Mouse (Mus musculus) embryonic facial prominence, embryonic 10.5 days (tissue): ENCODE results near the gene Cdk8. TPM values are rescaled to one million over a fixed set of nuclear protein-coding genes. Genes with fewer than 3 reads are reported as not detected.
"Not testable (repeated sequence)": the region's sequence is repeated elsewhere in the genome, so short reads cannot be mapped to it uniquely, and the experiment has no call there.

ENCODE experiments used
- DNase-seq: peaks from one replicate; pipeline ENCODE4 v3.0.0-alpha.2; 2017; ENCODE audit warnings: low spot score
- H3K27ac ChIP-seq: fragments of 300-500 bp; sonication (generic); replicated peaks from 2 replicates; pipeline ENCODE4 v1.5.1; 2016; ENCODE audit warnings: mild to moderate bottlenecking
- H3K27me3 ChIP-seq: fragments of 300-500 bp; sonication (generic); replicated peaks from 2 replicates; pipeline ENCODE4 v1.6.1; 2016; ENCODE audit warnings: low read depth, mild to moderate bottlenecking; ENCODE audit not compliant: poor library complexity, severe bottlenecking
- H3K36me3 ChIP-seq: fragments of 300-500 bp; sonication (generic); replicated peaks from 2 replicates; pipeline ENCODE4 v1.6.1; 2016; ENCODE audit warnings: mild to moderate bottlenecking, moderate library complexity
- H3K4me1 ChIP-seq: fragments of 300-500 bp; sonication (generic); 2 replicates; pipeline ENCODE4 v1.6.1; 2016
- H3K4me3 ChIP-seq: fragments of 300-500 bp; sonication (generic); 2 replicates; pipeline ENCODE4 v1.5.1; 2016; ENCODE audit warnings: mild to moderate bottlenecking, moderate library complexity
- H3K9me3 ChIP-seq: fragments of 300-500 bp; sonication (generic); 2 replicates; pipeline ENCODE4 v1.6.1; 2016; ENCODE audit warnings: mild to moderate bottlenecking
- WGBS: fragments of 180-500 bp; shearing (Covaris S2); methylation state at CpG from one replicate; pipeline ENCODE4 v1.1.7; 2016; 5-methylcytosine and 5-hydroxymethylcytosine counted together
- polyA plus RNA-seq: library from polyadenylated mRNA; unstranded; fragments of >200 nt; fragmentation: Nextera tagmentation; extraction: Ambion mirVana; gene quantifications from 2 replicates; pipeline ENCODE4 v1.2.1, GENCODE M21; 2016

Gene Cdk8
- polyA plus RNA-seq: 25.0 and 26.6 TPM in 2 replicates

GRCm38 (mm10) chr5:146230864-146231654 lies at the start of gene Cdk8:
Gene Cdk8, plus strand, starts transcription at chr5:146231230.
- peak within 1 kb of the TSS; percentile 88 for H3K4me3 ChIP-seq
- no peaks in the 10 kb centered on the region for H3K9me3 ChIP-seq
- H3K27me3 ChIP-seq: no peaks in the 10 kb centered on the region
- peaks cover 3% of the 10 kb centered on the region; the same call in 1 of the 2 replicates for H3K36me3 ChIP-seq
- WGBS: under 1% methylated on average over 102 of the region's 102 CpGs
- peaks cover 12% of the 10 kb centered on the region for H3K4me1 ChIP-seq
- DNase-seq: peak; percentile 95
- peak within 1 kb of the TSS; percentile 94 for H3K27ac ChIP-seq

DNA sequence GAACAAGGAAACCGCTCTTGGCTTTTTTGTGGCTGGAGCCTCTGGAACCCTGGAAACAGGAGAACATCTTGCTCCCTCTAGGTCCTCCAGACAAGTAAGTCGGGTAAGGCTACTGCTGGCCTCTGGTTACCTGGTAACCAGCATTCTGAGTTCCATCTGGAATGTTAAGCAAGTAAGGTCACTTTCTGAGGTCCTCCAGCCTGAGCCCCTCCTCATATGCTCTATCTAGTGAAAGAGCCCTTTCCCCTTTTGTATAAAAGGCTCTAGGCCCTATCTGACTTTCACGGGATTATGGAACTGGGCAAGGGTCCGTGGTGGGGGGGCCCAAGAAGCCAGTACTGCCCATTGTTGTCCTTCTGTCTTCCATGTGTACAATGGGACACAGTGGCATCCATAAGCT lies 45.8 kb upstream of the Cdk8 start, which contains the start of gene 1700001J03Rik:
TSS of gene 1700001J03Rik (minus strand) at position 101 of the 400 bp plus-strand sequence.
- peaks cover 24% of the 10 kb centered on the region for H3K9me3 ChIP-seq
- 81% methylated on average over 4 of the region's 4 CpGs for WGBS
- H3K27me3 ChIP-seq: not testable (repeated sequence)

DNA sequence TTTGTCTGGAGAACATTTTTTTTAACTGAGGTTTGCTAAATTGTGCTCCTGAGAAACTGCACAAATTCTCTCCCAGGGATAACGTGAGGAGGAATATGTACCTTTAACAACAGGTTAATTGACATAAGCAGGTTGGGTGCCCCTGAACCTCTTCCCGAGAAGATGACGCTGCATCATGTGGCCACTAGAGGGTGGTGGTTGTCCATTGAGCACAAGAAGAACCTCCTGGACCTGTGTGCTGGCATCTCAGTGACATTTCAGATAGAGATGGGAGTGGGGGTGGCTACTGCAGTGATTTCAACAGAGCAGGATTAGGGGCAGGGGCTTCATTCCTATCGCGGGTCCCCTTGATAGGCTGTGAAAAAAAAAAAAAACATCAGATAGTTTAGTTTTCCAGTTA lies 43.6 kb upstream of the Cdk8 start:
- not testable (repeated sequence) for H3K27me3 ChIP-seq

More for the DNA sequence above, 45.8 kb upstream of the Cdk8 start, which contains the start of gene 1700001J03Rik:
- H3K4me1 ChIP-seq, DNase-seq, H3K36me3 ChIP-seq, H3K27ac ChIP-seq, H3K4me3 ChIP-seq: not testable (repeated sequence)

DNA sequence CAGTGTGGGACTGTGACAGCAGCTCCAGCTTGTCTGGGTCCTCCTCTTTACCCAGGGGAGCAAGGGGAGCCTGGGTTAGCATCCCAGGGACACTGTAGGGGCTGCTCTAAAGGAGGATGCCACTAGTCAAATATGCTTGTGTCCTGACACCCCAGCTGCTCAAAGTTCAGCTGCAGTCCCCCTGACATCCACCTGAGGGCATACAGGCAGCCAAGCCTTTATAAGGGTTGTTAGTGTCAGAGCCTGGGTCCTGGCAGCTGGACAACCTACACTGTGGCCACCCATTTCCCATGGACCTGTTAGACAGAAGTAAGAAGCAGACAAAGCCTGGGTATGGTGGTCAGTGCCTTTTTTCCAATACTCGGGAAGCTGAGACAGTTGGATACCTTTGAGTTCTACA lies 42.9 kb upstream of the Cdk8 start:
- no peak overlapping the region for H3K4me3 ChIP-seq
- H3K27ac ChIP-seq: no peak overlapping the region
- H3K36me3 ChIP-seq: no peaks in the 10 kb centered on the region
- no peaks in the 10 kb centered on the region for H3K4me1 ChIP-seq
- no peak for DNase-seq
- WGBS: 84% methylated on average over 1 of the region's 1 CpGs
- no peaks in the 10 kb centered on the region for H3K27me3 ChIP-seq
- H3K9me3 ChIP-seq: peaks cover 18% of the 10 kb centered on the region

More for the DNA sequence above, 43.6 kb upstream of the Cdk8 start:
- not testable (repeated sequence) for H3K27ac ChIP-seq, H3K36me3 ChIP-seq, H3K4me3 ChIP-seq, H3K4me1 ChIP-seq
- 37% methylated on average over 5 of the region's 5 CpGs for WGBS
- H3K9me3 ChIP-seq: peaks cover 18% of the 10 kb centered on the region
- peak; percentile 33 for DNase-seq

DNA sequence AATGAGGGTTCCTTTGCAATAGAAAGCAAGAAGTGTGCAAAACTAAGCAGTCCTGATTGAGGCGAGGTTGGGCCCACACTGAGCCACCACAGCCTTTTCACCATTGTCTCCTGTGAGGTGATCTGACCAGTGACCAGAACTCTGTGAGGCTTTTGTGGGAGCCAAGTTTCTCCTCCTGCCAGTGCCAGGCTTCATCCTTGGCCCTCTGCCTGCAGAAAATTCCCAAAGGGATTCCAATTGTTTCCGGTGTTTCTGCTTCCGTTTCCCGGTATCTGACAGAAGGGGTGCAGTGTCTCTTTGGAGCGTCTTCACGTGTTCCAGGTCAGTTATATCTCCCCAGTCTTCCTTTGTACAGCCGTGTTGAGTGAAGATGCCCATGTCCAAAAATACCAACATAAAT lies 42.3 kb upstream of the Cdk8 start:
- WGBS: 93% methylated on average over 7 of the region's 7 CpGs
- Histone ChIP-seq H3K9me3 (peaks cover 12% of the 10 kb centered on the region), H3K4me3 (no peak overlapping the region), H3K36me3 (no peaks in the 10 kb centered on the region), H3K27ac (no peak overlapping the region), H3K27me3 (no peaks in the 10 kb centered on the region), H3K4me1 (no peaks in the 10 kb centered on the region)
- DNase-seq: no peak

GRCm38 (mm10) chr5:146190093-146190492 lies 40.9 kb upstream of the Cdk8 start:
- peaks cover 3% of the 10 kb centered on the region; the same call in 1 of the 2 replicates for H3K9me3 ChIP-seq
- H3K27ac ChIP-seq: no peak overlapping the region
- H3K4me1 ChIP-seq: no peaks in the 10 kb centered on the region
- WGBS: 70% methylated on average over 4 of the region's 4 CpGs
- no peaks in the 10 kb centered on the region for H3K36me3 ChIP-seq
- no peak overlapping the region for H3K4me3 ChIP-seq
- no peak for DNase-seq
- H3K27me3 ChIP-seq: no peaks in the 10 kb centered on the region

DNA sequence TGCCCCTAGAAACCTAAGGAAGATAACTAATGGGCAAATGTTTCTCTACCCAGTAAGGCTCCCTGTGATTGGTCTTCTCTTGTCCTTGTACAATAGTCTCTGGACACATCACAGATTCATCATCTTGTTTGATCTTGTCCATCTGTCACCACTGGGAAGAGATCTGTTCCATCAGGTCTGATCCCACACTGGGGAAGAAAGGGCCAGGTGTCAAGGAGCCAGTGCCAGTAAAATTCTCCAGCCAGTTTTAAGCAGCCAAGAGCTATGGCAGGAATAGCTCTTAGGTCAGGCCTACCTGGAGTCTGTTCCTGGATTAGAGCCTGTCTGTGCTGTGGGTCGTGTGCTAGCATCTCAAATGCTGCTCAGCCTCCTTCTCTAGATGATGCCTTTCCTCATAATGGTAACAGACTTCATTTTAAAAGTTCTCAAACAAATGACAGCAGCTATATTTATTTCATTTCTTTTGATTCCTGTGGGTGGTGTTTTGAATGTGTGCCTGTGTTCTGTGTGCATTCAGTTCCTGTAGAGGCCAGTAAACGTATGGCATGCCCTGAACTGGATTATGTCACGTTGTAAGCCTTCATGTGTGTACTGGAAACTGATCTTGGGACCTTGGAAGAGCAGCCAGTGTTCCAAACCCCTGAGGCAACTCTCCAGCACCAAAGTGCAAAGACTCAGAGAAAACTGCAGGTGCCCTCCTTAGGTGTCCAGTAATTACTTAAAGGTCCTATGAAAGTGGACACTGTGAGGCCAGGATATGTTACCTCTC lies 40.3 kb upstream of the Cdk8 start:
- 59% methylated on average over 3 of the region's 3 CpGs for WGBS
- Histone ChIP-seq H3K27me3 (no peaks in the 10 kb centered on the region), H3K36me3 (no peaks in the 10 kb centered on the region), H3K4me1 (no peaks in the 10 kb centered on the region), H3K27ac (no peak overlapping the region), H3K9me3 (no peaks in the 10 kb centered on the region), H3K4me3 (no peak overlapping the region)
- no peak for DNase-seq

DNA sequence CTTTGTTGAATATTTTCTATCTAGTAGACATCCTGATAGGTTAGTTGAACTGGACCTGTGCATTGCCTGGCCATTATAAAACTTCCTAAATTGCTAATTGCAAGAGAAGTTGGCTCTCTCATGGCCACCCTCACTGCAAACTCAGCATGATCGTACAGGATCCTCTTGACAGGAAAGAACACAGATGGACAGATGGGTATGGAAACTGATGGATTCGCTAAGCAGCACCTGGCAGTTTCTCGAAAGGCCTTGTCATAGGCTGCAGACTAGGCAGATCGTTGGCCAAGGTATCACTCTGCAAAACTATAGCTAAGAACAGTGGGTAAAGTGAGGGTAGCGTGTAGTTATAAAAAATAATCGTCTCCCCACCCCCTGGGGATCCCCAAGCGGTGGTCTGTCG lies 37.7 kb upstream of the Cdk8 start:
- no peak for DNase-seq

DNA sequence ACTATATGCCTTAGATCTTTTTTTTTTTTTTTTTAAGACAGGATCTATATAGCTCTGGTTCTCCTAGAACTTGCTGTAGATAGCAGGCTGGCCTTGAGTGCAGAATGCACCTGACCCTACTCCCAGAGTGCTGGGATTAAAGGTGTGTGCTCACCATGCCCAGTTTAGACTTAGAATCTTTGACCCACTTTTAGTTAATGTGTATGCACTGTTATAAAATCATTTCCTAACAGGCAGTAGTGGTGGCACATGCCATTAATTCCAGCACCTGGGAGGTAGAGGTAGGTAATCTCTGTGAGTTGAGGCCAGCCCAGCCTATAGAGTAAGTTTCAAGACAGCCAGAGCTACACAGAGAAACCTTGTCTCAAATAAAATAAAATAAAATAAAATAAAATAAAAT lies 32.0 kb upstream of the Cdk8 start:
- Histone ChIP-seq H3K27me3 (no peaks in the 10 kb centered on the region), H3K36me3 (peaks cover 29% of the 10 kb centered on the region), H3K4me1 (no peaks in the 10 kb centered on the region), H3K27ac (no peak overlapping the region), H3K4me3 (no peak overlapping the region), H3K9me3 (peaks cover 4% of the 10 kb centered on the region; the same call in 1 of the 2 replicates)
- DNase-seq: no peak

More for the DNA sequence above, 37.7 kb upstream of the Cdk8 start:
- Histone ChIP-seq H3K4me1 (no peaks in the 10 kb centered on the region), H3K36me3 (no peaks in the 10 kb centered on the region), H3K27me3 (no peaks in the 10 kb centered on the region), H3K4me3 (no peak overlapping the region), H3K9me3 (no peaks in the 10 kb centered on the region), H3K27ac (no peak overlapping the region)
- 87% methylated on average over 8 of the region's 8 CpGs for WGBS

DNA sequence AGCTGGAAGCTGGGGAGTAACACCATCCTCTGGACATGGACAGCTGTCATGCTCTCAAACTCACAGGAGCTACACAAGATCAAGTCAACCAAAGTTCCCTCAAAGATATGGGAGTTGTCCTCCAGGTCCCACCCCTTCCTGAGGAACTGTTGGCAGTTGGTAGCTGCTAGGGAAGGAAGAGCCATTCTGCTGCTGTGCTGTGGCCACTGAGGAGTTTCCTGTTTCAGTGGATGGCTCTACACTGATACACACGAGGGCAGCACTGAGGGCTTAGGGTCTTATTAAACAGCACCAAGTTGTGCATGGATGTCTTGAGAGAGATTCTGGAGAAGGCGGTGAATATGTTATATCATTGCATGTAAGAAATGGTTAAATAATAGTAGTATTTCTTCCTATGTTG lies 31.5 kb upstream of the Cdk8 start:
- Histone ChIP-seq H3K4me3 (no peak overlapping the region), H3K9me3 (peaks cover 4% of the 10 kb centered on the region; the same call in 1 of the 2 replicates), H3K27me3 (no peaks in the 10 kb centered on the region), H3K36me3 (peaks cover 34% of the 10 kb centered on the region), H3K27ac (no peak overlapping the region), H3K4me1 (no peaks in the 10 kb centered on the region)
- no peak for DNase-seq
- WGBS: 84% methylated on average over 2 of the region's 2 CpGs

- Histone ChIP-seq H3K27me3 (no peaks in the 10 kb centered on the region), H3K9me3 (peaks cover 4% of the 10 kb centered on the region; the same call in 1 of the 2 replicates), H3K36me3 (peaks cover 44% of the 10 kb centered on the region), H3K27ac (no peak overlapping the region), H3K4me3 (no peak overlapping the region), H3K4me1 (no peaks in the 10 kb centered on the region)
- WGBS: 94% methylated on average over 6 of the region's 6 CpGs
- DNase-seq: no peak
Observed at GRCm38 (mm10) chr5:146200580-146200979, 30.4 kb upstream of the Cdk8 start.

- Histone ChIP-seq H3K4me3 (no peak overlapping the region), H3K27me3 (no peaks in the 10 kb centered on the region), H3K9me3 (peaks cover 4% of the 10 kb centered on the region; the same call in 1 of the 2 replicates), H3K27ac (no peak overlapping the region), H3K36me3 (peaks cover 78% of the 10 kb centered on the region), H3K4me1 (no peaks in the 10 kb centered on the region)
- DNase-seq: no peak
- 83% methylated on average over 2 of the region's 2 CpGs for WGBS
Observed at GRCm38 (mm10) chr5:146203921-146204320, 27.1 kb upstream of the Cdk8 start.
